Mouse (Mus musculus) lung, embryonic 16.5 days (tissue): ENCODE measurements at regions not wholly inside any gene's neighbourhood (a gene's known extent, or its start where the extent isn't known, plus 50 kb on each side); places are given as distances from the start of the nearest gene placed in this dataset.
A peak's percentile ranks its signal among the peaks of the same experiment; 100 is the strongest.

Source experiments
- ATAC-seq: fragments of 200-750 bp; cut with Nextera tagmentation; 2 replicates; pipeline ENCODE4 v1.8.0; 2017; ENCODE audit warnings: low read depth, mild to moderate bottlenecking, moderate library complexity
- H3K27ac ChIP-seq: fragments of 300-500 bp; sonication (generic); 2 replicates; pipeline ENCODE4 v1.5.1; 2014; ENCODE audit warnings: mild to moderate bottlenecking, control low read depth, low read length
- H3K27me3 ChIP-seq: fragments of 300-500 bp; sonication (generic); 2 replicates; pipeline ENCODE4 v1.6.1; 2014; ENCODE audit warnings: low read depth, low read length, mixed read lengths; ENCODE audit not compliant: control insufficient read depth, insufficient read depth
- H3K36me3 ChIP-seq: fragments of 300-500 bp; sonication (generic); 2 replicates; pipeline ENCODE4 v1.6.1; 2014; ENCODE audit warnings: low read length; ENCODE audit not compliant: control insufficient read depth, insufficient read depth
- H3K4me1 ChIP-seq: fragments of 300-500 bp; sonication (generic); replicated peaks from 2 replicates; pipeline ENCODE4 v1.6.1; 2014; ENCODE audit warnings: low read length, mixed read lengths; ENCODE audit not compliant: control insufficient read depth, insufficient read depth
- H3K4me2 ChIP-seq: fragments of 300-500 bp; sonication (generic); 2 replicates; pipeline ENCODE4 v1.6.1; 2014; ENCODE audit warnings: low read depth, low read length, control low read depth
- H3K4me3 ChIP-seq: fragments of 300-500 bp; sonication (generic); 2 replicates; pipeline ENCODE4 v1.5.1; 2014; ENCODE audit warnings: mild to moderate bottlenecking, low read length, control low read depth
- H3K9ac ChIP-seq: fragments of 300-500 bp; sonication (generic); 2 replicates; pipeline ENCODE4 v1.6.1; 2014; ENCODE audit warnings: low read length, control low read depth
- H3K9me3 ChIP-seq: fragments of 300-500 bp; sonication (generic); 2 replicates; pipeline ENCODE4 v1.6.1; 2016; ENCODE audit warnings: low read length; ENCODE audit not compliant: control insufficient read depth
- WGBS: fragments of 180-500 bp; shearing (Covaris S2); extraction: QIAGEN DNeasy Blood & Tissue Kit; methylation state at CpG from one replicate; pipeline ENCODE4 v1.1.7; 2014; 5-methylcytosine and 5-hydroxymethylcytosine counted together

DNA sequence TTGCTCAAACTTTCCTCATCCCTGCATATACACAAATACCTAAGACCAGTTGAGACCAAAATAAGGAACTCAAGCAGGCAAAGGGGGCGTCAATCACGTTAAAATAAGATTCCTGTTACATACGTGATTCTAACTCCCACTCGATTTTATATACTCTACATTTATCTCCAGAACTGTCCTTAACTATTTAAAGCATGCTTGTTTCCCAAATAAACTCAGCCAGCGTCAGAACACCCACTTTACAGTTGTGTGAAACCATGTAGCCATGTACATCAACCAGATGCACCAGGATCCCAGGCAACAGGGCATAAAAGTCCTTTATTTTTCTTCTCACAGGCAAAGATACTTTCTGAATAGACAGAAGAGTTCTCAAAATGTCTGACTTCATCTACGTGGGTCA is 61.5 kb downstream of the Ccna1 start:
- Histone ChIP-seq H3K4me2 (no peak overlapping the region), H3K27ac (no peak overlapping the region), H3K9ac (no peak overlapping the region), H3K4me1 (no peaks in the 10 kb centered on the region), H3K36me3 (no peaks in the 10 kb centered on the region), H3K27me3 (no peaks in the 10 kb centered on the region), H3K4me3 (no peak overlapping the region), H3K9me3 (no peaks in the 10 kb centered on the region)
- WGBS, result 70% methylated on average over 6 of the region's 6 CpGs
- no peak for ATAC-seq

- Histone ChIP-seq H3K36me3 (no peaks in the 10 kb centered on the region), H3K9ac (no peak overlapping the region), H3K9me3 (no peaks in the 10 kb centered on the region), H3K27ac (no peak overlapping the region), H3K4me1 (no peaks in the 10 kb centered on the region), H3K4me2 (no peak overlapping the region), H3K27me3 (no peaks in the 10 kb centered on the region), H3K4me3 (no peak overlapping the region)
- WGBS, result 2% methylated on average over 5 of the region's 5 CpGs
- ATAC-seq, result no peak
These were observed 65.2 kb downstream of the Ccna1 start for GRCm38 (mm10) chr3:54990073-54990472.

DNA sequence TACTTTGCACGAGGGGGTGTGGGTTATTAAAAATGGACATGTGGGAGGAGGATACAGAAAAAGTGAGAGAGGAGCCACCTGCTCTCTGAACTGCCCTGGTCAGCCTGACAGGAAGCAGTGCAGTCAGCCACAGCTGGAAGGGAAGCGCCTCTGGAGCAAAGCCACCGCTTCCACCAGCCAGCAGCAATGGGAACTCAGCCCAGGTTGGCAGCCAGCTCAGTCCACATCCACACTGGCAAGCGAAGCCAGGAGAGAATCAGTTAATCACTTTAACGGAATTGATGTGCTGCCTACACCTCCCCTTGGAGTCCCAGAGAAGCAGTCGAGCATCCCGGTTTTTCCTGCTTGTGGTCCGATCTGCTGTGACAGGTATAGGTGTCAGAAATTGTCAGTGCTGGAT is 65.9 kb downstream of the Ccna1 start:
- H3K27me3 ChIP-seq, result no peaks in the 10 kb centered on the region
- no peak overlapping the region for H3K4me3 ChIP-seq
- no peak overlapping the region for H3K9ac ChIP-seq
- no peak overlapping the region for H3K27ac ChIP-seq
- no peak overlapping the region for H3K4me2 ChIP-seq
- no peaks in the 10 kb centered on the region for H3K36me3 ChIP-seq
- WGBS, result 13% methylated on average over 8 of the region's 8 CpGs
- H3K9me3 ChIP-seq, result no peaks in the 10 kb centered on the region
- ATAC-seq, result peak; percentile 57
- H3K4me1 ChIP-seq, result no peaks in the 10 kb centered on the region

GRCm38 (mm10) chr3:54981488-54981887 is 65.8 kb upstream of the Sertm1 start:
- no peak for ATAC-seq
- H3K36me3 ChIP-seq, result no peaks in the 10 kb centered on the region
- no peaks in the 10 kb centered on the region for H3K4me1 ChIP-seq
- H3K4me2 ChIP-seq, result no peak overlapping the region
- 69% methylated on average over 2 of the region's 2 CpGs for WGBS
- H3K27ac ChIP-seq, result no peak overlapping the region
- H3K9me3 ChIP-seq, result no peaks in the 10 kb centered on the region
- H3K9ac ChIP-seq, result no peak overlapping the region
- H3K27me3 ChIP-seq, result no peaks in the 10 kb centered on the region
- H3K4me3 ChIP-seq, result no peak overlapping the region

GRCm38 (mm10) chr3:54980312-54980711 is 64.6 kb upstream of the Sertm1 start:
- Histone ChIP-seq H3K27me3 (no peaks in the 10 kb centered on the region), H3K4me2 (no peak overlapping the region), H3K27ac (no peak overlapping the region), H3K4me1 (no peaks in the 10 kb centered on the region), H3K9ac (no peak overlapping the region), H3K4me3 (no peak overlapping the region), H3K9me3 (no peaks in the 10 kb centered on the region), H3K36me3 (no peaks in the 10 kb centered on the region)
- WGBS, result 43% methylated on average over 2 of the region's 2 CpGs
- ATAC-seq, result no peak

DNA sequence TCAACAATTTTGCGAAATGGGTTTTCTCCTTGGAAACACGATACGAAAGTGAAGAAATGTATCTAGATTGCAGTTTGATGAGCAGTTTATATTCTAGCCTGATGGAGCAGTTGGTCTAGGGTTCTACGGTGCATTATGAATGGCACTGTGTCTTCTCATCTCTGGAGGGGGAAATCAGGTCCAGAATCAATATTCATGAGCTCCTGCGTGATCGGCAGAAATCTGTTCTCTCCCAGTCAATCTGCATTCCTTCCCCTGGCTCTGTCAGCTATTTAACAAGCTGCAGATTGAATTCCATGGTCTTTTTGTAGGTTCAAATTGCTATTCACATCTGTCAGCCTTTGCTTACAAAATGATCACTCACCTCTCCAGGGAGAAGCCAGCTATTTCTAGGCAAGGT is 49.8 kb upstream of the Sertm1 start:
- H3K4me1 ChIP-seq, result no peaks in the 10 kb centered on the region
- no peaks in the 10 kb centered on the region for H3K27me3 ChIP-seq
- H3K9me3 ChIP-seq, result no peaks in the 10 kb centered on the region
- no peak overlapping the region for H3K4me3 ChIP-seq
- ATAC-seq, result no peak
- H3K27ac ChIP-seq, result no peak overlapping the region
- no peak overlapping the region for H3K4me2 ChIP-seq
- H3K36me3 ChIP-seq, result no peaks in the 10 kb centered on the region
- 76% methylated on average over 6 of the region's 6 CpGs for WGBS
- H3K9ac ChIP-seq, result no peak overlapping the region
